Mouse (Mus musculus) spleen, postnatal 36 days (tissue): ENCODE results near the gene Nod2.
"Not testable (repeated sequence)": the region's sequence is repeated elsewhere in the genome, so short reads cannot be mapped to it uniquely, and the experiment has no call there.

Experiments used
- DNase-seq, 2 experiments: peaks; one replicate each; pipeline ENCODE4 v3.0.0; 2022; ENCODE audit warnings: low spot score in 2 of 2, mixed read lengths in 1 of 2

The Nod2 gene

DNA sequence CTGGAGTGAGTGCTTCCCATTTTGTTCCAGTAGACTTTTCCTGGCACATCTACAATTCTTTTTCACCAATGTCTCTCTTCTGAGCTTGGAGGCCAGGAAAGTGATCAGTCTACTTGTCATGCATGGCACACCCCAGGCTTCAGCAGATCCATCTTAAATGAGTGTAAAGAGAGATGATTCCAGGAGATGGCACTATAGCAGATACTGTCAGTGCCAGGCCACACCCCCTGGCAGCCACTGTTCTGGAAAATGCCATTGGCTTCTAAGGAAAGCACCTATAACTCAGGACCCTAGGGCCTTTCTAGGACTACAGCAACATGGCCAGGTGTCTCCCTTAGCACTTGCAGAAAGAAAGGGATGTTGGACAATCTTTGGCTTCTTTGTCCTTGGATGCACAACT, 16.0 kb upstream of the Nod2 start:
- peak in 1 of 2 experiments; percentile 42 for DNase-seq

DNA sequence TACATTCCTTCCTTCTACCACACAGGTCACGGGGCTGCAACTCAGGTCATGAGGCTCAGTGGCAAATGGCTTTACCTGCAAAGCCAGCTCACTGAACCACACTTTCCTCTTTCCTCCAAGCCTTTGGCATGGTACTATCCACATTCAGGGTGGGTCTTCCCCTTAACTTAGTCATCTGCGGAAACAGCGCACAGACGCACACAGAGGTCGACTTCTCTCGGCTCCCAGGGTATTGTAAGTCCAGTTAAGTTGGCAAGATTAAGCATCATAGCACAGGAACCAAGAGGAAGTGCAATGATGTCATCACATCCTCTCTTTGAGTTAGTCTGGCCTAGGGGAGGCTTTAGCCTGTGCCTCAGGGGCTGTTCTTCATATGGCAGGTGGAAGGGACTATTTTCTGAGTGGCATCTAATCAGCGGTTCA, 13.8 kb upstream of the Nod2 start:
- DNase-seq: peak; percentile 35 to 36

DNA sequence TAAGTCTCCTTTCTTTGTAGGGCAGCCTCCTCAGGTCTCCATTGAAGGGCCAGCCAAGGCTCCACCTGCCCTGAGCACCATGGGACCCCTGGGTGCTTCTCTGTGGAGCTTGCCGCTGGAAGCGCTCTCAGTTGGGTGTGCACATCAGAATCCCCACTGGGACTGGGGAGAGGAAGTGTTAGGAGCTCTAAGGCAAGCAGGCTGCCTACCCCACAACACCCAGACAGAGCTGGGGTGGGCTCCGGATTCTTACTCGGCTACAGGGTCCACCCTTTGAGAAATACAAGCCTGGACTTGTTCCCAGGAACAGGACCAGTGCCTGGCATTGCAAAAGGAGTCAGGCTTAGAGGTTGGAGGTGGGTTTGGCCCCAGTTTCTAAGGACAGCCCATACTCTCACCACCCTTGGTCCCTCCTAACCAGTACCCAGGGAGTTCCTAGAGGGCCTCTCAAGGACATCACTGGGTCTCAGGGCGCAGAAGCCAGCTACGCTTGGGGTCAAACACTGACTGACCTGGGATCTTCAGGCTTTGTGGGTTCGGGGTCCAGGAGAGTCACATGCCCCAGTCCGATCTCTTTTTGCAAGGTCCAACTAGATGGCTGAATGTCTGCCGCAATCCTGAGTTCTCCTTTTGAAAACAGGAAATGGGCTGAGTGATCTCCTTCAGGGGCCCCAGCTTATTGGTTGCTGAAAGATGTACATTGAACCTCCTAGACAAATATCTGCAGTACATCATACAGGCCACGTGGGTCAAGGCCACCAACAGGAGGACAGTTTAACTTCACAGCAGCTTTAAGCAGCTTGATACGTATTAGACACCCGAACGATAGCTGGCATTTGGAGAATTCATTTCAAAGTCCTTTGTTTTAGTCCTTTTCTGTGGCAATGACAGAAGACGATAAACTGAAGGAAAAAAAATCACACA, 11.4 kb upstream of the Nod2 start, which contains the start of gene Snx20:
Gene Snx20, minus strand, starts transcription at position 655 of the 924 bp plus-strand sequence.
- peak; percentile 85 to 90 for DNase-seq

DNA sequence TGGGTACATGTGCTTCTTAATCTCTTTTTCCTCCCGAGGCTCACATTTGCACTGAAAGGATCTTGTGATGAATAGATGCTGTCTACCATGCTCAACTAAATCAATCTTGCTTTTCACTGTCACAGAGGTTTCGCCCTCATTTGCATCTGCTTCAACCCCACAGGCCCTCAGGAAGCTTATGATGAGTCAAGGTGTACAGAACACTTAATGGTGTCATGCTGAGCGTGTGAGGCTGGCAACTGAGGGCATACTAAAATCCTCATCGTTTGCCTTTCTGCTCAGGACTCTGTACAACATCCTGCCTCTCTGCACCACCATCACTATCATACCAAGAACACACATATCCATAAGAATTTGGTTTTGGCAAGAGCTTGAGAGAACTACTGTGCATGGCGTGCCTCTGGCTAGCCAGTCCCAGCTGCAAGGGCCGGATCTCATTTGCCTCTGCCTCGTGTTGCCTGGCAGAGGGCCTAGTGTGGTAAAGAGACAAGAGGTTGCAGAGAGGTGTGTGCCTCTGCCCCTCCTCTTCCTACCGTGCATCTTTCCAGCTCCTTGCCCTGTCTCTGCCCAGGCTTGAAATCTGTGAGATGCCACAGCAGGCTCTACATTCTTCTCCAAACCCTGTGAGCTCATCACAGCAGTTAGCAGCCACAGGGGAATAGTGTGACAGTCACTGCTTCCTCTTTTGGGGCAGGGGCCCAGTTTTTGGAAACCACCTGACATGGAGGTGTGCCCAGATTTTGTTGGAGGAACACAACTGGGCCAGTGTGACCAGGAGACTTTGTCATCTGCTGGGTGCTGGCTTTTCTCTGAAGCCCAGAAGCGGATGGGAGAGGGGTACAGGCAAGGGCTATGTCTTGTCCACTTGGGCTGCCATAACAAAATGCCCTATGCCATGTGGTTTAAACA, 9.8 kb upstream of the Nod2 start:
- DNase-seq: peak; percentile 85 to 88

DNA sequence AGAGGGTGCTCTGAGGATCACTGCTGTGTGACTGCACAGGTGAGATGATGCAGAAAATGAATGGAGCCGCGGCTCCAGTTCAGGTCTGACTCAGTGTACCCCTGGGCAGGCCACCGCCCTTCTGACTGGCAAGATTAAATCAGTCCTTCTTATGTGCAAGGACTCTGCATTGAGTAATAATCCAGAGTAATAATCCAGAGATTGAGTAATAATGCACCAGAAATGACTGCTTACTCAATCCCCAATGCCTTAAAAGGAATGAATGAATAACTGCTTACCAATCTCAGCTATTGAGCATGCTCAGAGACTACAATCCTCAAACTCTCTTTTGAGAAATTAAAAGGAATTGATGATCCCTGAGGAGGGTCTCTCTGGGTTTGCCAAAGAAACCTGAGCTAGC, 8.2 kb upstream of the Nod2 start:
- no peak for DNase-seq

DNA sequence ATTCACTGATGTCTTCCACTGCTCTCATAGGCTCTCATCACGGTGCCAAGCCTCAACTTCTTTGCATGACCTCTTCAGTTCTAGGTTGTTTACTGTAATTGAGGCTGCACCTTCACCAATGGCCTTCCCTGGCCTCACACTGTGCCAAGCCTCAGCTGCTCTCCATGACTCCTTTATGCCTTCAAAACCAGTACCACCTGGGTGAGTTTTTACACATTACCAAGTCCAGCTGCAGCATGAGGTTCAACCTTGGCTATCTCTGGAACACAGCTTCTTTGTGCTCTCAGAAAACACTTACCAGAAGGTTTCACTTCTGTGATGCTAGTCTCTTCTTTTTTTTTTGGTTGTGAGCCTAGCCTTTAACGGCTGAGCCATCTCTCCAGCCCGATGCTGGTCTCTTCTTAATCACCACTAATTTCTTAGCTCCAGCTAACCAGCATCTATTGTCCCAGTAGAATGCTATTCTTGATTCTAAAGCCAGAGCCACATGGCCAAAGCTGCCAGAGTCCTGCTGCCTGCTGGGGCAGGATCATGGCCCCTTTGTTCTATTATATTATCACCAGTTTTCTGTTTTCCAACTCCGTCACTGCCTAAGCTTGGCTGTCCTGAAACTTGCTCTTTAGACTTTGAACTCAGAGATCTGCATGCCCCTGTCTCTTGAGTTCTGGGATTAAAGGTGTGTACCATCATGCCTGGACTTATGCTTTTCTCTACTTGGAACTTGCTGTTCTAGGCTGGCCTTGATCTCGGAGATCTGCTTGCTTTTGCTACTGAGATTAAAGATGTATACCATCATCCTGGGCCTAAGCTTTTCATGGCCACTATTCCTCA, 4.2 kb upstream of the Nod2 start:
- DNase-seq: no peak

DNA sequence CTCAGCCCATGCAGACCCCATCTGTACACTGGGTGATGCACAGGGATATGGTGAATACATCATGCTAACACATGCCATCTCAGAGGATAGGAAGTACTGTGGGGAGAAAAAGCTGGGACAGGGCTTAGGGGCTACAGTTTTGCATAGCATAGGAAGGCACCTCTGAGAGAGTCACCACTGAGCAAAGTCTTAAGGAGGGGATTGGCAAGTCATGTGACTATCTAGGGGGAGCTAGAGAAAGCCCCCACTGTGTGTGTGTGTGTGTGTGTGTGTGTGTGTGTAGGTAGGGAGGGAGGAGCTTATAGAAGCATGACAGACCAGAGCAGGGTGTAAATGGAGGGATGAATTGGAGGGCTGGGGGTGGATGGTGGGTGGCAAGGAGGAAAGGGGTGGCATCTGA, 1.2 kb downstream of the Nod2 start:
- DNase-seq: no peak

DNA sequence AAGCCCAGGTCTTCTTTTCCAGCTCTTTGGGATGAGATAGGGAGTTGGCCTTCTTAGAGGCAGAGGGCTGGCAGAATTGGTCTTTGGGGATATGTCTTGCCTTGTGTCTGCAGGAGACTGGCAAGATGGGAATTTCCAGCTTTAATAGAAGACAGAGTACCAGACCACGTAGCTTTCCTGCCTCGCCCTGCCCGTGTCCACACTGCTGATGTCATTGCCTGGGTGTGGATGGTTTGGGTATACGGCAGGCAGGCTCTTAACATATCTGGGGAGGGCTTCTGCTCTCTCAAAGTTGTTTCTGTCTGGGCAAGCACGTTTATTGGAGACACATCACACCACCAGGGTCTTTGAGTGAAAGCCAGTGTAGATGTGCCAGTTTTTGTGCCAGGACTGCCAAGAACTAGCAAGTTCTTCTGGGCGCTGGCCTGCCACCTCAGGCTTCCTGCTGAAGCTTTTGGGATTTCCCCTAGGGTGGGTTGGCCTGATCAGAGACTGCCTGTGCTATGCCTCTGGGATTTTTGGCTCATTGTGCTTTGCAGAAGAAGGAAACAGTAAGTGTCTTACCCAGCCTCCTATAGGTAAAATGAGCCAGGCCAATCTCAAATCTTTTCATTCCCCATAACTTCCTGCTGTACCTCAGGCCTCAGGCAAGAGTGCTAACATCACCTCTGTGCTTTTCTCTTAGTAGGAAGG, 3.0 kb downstream of the Nod2 start:
- no peak for DNase-seq

DNA sequence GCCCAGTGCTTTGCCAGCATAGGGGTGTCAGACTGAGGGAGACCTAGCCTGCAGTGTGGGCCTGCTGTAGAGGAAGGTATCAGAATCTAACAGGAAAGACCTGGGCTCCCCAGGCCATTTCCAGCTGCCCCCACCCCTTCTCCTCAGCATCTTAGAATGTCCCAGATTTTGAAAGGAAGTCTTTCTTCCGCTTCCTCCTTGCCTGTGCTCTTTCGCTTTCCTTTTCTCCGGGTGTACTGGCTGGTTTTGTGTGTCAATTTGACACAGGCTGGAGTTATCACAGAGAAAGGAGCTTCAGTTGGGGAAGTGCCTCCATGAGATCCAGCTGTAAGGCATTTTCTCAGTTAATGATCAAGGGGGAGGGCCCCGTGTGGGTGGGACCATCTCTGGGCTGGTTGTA, 4.0 kb downstream of the Nod2 start:
- not testable (repeated sequence) for DNase-seq

DNA sequence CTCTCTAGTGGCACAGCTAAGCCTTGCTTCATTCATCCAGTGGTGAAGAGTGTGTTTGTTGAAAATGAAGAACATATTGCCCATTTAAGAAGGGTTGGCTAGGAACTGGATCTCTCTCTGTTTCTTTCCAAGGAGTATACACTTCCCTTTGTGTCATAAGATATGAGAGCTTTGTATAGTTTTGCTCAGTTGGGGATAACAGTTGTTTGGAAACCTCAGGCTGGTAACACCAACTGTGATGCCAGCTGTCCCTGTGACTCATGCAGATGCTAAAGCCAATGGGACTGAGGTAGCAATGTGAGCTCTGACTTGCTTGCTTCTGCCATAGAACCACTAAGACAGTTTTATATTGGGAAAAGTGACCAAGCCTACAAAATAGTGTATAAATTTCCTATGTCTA, 8.2 kb downstream of the Nod2 start:
- no peak for DNase-seq

DNA sequence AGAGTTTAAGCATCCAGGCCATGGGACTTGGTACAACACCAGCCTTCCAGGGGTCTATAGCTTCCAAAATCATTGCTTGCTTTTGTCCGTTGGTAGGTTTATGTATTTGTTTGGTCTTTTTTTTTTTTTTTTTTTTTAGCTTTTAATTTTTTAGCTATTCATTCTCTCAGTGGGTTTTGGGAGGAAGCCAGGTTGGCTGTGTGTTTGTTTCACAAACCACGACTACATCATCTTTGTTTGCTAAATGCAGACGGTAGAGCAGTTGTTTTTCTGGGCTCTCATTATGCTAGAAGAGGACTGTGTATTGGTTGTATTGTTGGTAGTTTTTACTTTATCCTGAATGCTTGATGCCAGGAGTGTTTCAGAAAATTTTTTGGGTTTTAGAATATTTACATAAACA, 12.8 kb downstream of the Nod2 start:
- DNase-seq: no peak

DNA sequence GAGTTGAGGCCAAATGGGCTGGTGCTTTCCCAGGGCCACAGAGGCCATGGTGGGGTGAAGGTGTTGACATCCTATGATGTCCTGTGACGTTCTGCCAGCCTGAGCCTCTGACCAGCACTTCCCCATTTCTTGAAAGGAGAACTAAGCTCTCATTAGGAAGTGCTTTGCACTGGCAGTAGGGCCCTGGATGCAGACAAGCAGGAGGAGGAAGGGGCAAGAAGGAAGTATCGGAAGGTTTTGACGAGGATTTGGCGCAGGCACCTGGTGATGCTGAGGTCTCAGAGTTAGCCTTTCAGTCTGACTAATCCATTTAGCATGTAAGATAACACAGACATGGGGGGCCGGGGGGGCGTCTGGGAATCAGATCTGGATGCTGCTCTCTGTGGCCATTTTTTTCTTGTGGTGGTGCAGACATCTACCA, 15.3 kb downstream of the Nod2 start:
- DNase-seq: peak; percentile 74 to 79

DNA sequence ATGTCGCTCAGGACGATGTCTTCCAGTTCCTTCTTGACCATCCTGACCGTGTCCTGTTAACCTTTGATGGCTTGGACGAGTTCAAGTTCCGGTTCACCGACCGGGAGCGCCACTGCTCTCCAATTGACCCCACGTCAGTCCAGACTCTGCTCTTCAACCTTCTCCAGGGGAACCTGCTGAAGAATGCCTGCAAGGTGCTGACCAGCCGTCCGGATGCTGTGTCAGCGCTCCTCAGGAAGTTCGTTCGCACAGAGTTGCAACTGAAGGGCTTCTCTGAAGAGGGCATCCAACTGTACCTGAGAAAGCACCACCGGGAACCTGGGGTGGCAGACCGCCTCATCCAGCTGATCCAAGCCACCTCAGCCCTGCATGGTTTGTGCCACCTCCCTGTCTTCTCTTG, 17.0 kb downstream of the Nod2 start:
- DNase-seq: no peak

DNA sequence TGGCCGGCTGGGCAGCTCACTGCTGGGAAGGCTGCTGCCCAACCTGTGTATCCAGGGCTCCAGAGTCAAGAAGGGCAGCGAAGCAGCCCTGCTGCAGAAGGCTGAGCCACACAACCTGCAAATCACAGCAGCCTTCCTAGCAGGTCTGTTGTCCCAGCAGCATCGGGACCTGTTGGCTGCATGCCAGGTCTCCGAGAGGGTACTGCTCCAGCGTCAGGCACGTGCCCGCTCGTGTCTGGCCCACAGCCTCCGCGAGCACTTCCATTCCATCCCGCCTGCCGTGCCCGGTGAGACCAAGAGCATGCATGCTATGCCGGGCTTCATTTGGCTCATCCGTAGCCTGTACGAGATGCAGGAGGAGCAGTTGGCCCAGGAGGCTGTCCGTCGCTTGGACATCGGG, 17.8 kb downstream of the Nod2 start:
- DNase-seq: no peak

DNA sequence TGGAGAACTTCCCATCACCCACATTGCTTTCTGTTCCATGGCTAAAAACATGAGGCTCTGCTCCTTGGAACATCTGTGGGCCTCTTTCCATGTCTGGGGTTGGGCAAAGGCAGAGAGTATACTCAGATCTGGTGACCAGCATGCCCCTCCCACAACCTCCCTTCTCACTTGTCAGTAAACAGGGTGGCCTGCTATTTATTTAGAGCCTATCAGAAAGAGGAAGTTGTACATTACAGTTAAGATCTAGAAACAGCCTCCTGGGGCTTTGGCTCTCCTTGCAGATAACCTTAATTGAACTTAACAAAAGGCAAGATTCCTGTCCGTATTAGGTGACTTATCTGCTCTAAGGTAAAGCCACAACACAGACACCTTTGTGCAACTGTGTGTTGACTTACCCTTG, 19.3 kb downstream of the Nod2 start:
- DNase-seq: peak; percentile 73 to 82

DNA sequence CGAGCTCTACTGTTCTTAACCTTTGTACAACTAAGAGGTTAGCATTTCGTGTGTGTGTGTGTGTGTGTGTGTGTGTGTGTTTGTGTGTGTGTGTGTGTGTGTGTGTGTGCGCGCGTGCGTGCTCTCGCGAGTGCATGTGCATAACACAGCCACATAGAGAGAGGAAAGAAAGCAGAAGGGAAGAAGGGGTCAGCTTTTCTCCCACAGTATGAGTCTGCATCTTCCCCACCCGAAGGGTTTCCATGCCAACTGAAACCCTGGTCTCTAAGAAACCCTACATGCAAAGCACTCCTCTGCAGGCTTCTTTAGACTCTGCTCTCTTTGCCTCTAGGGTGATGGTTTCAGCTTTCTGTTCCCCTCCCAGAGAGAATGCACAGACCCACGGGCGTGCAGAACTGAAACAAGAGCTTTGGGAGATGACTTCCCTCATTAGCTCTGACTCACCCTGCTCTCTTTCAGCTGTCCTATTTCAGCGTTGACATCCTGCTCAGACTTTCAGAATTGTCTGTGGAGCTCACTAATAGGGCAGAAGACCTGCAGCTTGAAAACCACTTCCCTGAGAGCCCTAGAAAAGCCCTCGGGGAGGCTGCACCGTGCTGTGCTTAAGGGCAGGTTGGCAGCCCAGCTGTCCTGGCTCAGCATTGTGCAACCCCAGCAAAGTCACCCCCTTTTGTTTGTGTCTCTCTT, 21.4 kb downstream of the Nod2 start:
- peak; percentile 91 for DNase-seq

DNA sequence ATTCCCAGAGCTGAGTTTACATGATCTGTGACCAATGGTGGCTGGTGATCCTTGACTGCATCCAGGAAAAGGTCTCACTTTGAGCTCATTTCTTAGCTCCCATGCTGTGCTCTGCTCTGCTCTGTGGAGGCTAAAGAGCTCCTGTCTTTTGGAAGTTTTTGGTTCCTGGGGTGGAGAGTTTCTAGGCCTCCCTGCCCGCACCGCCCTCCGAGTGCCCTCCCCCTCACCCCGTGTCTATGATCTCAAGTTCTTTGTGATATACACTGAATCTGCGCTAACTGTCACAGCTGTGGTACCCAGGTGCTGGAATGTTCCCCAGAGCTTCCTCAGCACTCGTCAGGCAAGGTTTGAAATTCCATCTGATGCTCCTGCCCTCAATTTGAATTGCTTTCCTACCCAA, 23.7 kb downstream of the Nod2 start:
- DNase-seq: no peak

DNA sequence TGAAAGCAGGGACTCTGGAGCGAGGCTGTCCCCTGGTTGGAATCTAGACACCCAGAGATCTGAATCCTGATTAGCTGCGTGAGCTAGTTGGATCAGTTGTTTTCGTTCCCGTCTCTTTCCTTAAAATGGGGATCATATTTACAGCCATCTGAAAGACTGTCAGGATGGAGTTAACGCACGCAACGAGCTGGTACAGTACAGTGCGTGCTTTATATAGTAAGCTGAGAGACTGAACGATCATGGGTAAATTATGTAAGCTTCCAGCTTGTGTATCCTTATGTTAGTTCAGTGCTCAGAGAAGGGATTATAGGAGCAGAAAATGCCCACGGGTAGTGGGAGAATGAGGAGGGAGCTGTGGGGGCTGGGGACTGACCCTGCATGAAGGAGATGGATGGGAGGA, 24.5 kb downstream of the Nod2 start:
- no peak for DNase-seq

DNA sequence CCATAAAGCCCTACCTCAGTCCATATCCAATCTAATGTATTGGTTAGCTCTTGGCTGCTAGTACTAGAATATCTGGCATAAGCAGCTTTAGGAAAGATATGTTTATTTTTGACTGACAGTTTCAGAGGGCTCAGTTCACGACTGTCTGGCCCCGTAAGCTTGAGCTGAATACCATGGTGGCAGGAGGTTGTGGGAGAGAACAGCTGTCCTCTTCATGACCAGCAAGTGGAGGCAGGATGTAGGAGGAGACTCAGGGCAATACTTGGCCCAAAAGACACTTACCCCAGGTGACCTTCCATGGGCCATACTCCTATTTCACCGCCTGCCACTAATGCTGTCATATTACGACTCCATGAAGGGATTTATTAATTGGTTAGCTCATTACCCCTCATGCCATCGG, 26.7 kb downstream of the Nod2 start:
- DNase-seq: no peak

DNA sequence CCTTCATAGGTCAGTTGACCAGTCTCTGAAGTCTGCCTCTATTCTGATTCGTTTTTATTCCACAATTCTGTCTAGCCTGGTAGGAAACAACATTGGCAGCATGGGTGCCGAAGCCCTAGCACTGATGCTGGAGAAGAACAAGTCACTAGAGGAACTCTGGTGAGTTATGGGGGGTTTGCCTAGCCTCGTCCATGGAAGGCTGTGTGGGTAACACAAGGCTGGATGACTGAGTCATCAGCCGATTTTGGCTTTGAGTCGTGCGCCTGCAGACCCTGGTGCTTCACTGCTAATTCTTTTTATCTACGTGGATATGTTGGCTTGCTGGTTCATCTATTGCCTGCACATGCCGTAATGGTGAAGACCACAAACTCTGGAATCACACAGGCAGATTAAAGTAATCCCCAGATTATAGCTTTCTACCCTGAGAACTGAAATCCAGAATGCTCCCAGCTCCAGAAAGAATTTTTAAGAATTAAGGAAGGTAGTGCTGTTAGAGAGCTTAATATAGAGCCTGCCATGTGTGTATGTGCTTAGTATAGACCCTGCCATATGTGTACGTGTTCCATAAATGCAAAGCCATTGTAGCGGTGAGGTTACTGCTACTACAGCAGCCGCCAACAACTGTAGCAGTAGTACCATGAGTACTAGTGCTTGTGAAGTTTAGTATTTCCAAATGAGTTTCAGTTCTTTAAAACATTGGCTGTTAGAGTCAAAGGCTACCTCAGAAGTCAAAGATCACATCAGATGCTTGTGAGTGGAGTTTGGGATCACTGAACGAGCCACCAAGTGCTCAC, 28.5 kb downstream of the Nod2 start:
- DNase-seq: no peak
